Mouse (Mus musculus): ENCODE measurements around the gene Ccpg1.

- TF ChIP-seq CTCF (IDR thresholded peaks at IDR 0.05; ENCODE audit: low read depth) (no peak), EP300 (IDR thresholded peaks at IDR 0.05; ENCODE audit: low read depth) (no peak)
Measured at GRCm38 (mm10) chr9:72949572-72949971, 35.7 kb upstream of the Ccpg1 start.
